Mouse (Mus musculus) bone marrow macrophage, adult 2 months (primary cell): ENCODE data around the gene Cdc45.

ENCODE experiments used
- CTCF ChIP-seq: IDR thresholded peaks from 2 replicates; pipeline ENCODE4 v1.5.1; 2012; ENCODE audit warnings: low read depth, mild to moderate bottlenecking, low read length, moderate library complexity
- POLR2A ChIP-seq: IDR thresholded peaks from 2 replicates; pipeline ENCODE4 v1.6.1; 2012; ENCODE audit warnings: mild to moderate bottlenecking, low read depth, low read length, borderline replicate concordance

DNA sequence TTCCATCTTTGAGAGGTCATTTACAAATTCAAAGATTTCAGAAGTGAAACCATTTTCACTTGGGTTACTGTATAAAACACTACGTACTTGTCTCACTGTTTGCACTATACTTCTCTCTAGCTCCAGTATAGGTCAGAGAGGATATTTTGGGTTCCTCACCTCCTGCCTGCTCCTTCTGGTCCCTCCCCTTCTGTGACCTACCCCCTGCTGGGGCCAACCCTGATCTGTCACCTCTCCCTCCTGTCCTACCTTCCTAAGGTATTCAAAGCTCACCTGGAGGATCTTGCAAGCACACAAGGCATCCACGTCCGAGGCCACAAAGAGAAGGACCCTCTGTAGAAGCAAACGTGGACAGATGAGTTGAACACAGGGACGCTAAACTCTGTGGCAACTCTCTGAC lies 755 bp downstream of the Cdc45 start:
- no peak for TF ChIP-seq CTCF
- TF ChIP-seq POLR2A: no peak
